Mouse (Mus musculus) left cerebral cortex, postnatal 25 days (tissue): ENCODE results near the gene Plekha7. TPM values are rescaled to one million over a fixed set of nuclear protein-coding genes. Genes with fewer than 3 reads are reported as not detected.

Source experiments
- DNase-seq, 2 experiments: peaks; one replicate each; pipeline ENCODE4 v3.0.0; 2022; ENCODE audit warnings: low spot score in 2 of 2, mixed read lengths in 1 of 2
- intact Hi-C: fragments of 180-260 bp; cut with DNase I; formaldehyde crosslinking; loops from one replicate; pipeline ENCODE4 v1.15.1; 2025
- total RNA-seq, 2 experiments: library from RNA; stranded (reverse); gene quantifications; 2 replicates each; pipeline ENCODE4 v1.2.3; 2021

The Plekha7 gene
- total RNA-seq, 2 experiments from 2014 or later: 19.2 to 20.3 TPM

GRCm38 (mm10) chr7:116255664-116256063 lies 52.5 kb downstream of the Plekha7 start:
- intact Hi-C loops: no loop called here
- DNase-seq: no peak

- no peak for DNase-seq
- intact Hi-C loops: no loop called here
These were observed 53.5 kb downstream of the Plekha7 start for GRCm38 (mm10) chr7:116254660-116255059.

GRCm38 (mm10) chr7:116252470-116252869 lies 55.7 kb downstream of the Plekha7 start:
- no peak for DNase-seq
- intact Hi-C loops: no loop called here

- intact Hi-C loops: no loop called here
- DNase-seq: no peak
These were observed 56.7 kb downstream of the Plekha7 start for GRCm38 (mm10) chr7:116251516-116251915.

- DNase-seq: no peak
- intact Hi-C loops: no loop called here
These were observed 59.6 kb downstream of the Plekha7 start for GRCm38 (mm10) chr7:116248536-116248935.

GRCm38 (mm10) chr7:116247377-116247729 lies 60.8 kb downstream of the Plekha7 start:
- intact Hi-C loops: loop anchor here (2.0 kb wide), 1 partner anchor 87 kb away; no protein-coding TSS in a partner anchor
- no peak for DNase-seq

- intact Hi-C loops: loop anchor here (1.0 to 2.0 kb wide), 2 partner anchors 76 to 86 kb away; no protein-coding TSS in a partner anchor
- DNase-seq: no peak
These were observed 61.3 kb downstream of the Plekha7 start for GRCm38 (mm10) chr7:116246696-116247376.

- no peak for DNase-seq
- intact Hi-C loops: loop anchor here (1.0 to 2.0 kb wide), 2 partner anchors 77 to 85 kb away; no protein-coding TSS in a partner anchor
These were observed 62.1 kb downstream of the Plekha7 start for GRCm38 (mm10) chr7:116245815-116246695.

- DNase-seq: no peak
- intact Hi-C loops: no loop called here
These were observed 63.6 kb downstream of the Plekha7 start for GRCm38 (mm10) chr7:116244302-116245165.

GRCm38 (mm10) chr7:116242810-116243209 lies 65.4 kb downstream of the Plekha7 start:
- intact Hi-C loops: no loop called here
- DNase-seq: no peak

GRCm38 (mm10) chr7:116241601-116242000 lies 66.6 kb downstream of the Plekha7 start:
- intact Hi-C loops: no loop called here
- no peak for DNase-seq

- intact Hi-C loops: no loop called here
- no peak for DNase-seq
These were observed 67.2 kb downstream of the Plekha7 start for GRCm38 (mm10) chr7:116240791-116241474.

- DNase-seq: no peak
- intact Hi-C loops: no loop called here
These were observed 67.8 kb downstream of the Plekha7 start for GRCm38 (mm10) chr7:116240353-116240752.

- no peak for DNase-seq
- intact Hi-C loops: no loop called here
These were observed 69.9 kb downstream of the Plekha7 start for GRCm38 (mm10) chr7:116238320-116238719.

GRCm38 (mm10) chr7:116237157-116237981 lies 70.8 kb downstream of the Plekha7 start:
- peak; percentile 29 to 45 for DNase-seq
- intact Hi-C loops: no loop called here

GRCm38 (mm10) chr7:116236608-116237007 lies 71.6 kb downstream of the Plekha7 start:
- intact Hi-C loops: no loop called here
- no peak for DNase-seq

- intact Hi-C loops: no loop called here
- DNase-seq: peak in 1 of 2 experiments; percentile 42
These were observed 73.8 kb downstream of the Plekha7 start for GRCm38 (mm10) chr7:116234287-116234806.
